Mouse (Mus musculus) liver, embryonic 12.5 days (tissue): Measurements from ENCODE around the gene Reg2. TPM values are rescaled to one million over a fixed set of nuclear protein-coding genes. Genes with fewer than 3 reads are reported as not detected.
"Not testable (repeated sequence)": the region's sequence is repeated elsewhere in the genome, so short reads cannot be mapped to it uniquely, and the experiment has no call there.

ENCODE experiments used
- ATAC-seq: fragments of 200-750 bp; cut with Nextera tagmentation; 2 replicates; pipeline ENCODE4 v1.8.0; 2017; ENCODE audit warnings: moderate number of reproducible peaks, mild to moderate bottlenecking, moderate library complexity
- H3K27ac ChIP-seq: fragments of 300-500 bp; sonication (generic); 2 replicates; pipeline ENCODE4 v1.5.1; 2016; ENCODE audit warnings: mild to moderate bottlenecking
- H3K27me3 ChIP-seq: fragments of 300-500 bp; sonication (generic); replicated peaks from 2 replicates; pipeline ENCODE4 v1.6.1; 2016; ENCODE audit warnings: mild to moderate bottlenecking, moderate library complexity
- H3K36me3 ChIP-seq: fragments of 300-500 bp; sonication (generic); 2 replicates; pipeline ENCODE4 v1.6.1; 2016; ENCODE audit warnings: mild to moderate bottlenecking, moderate library complexity
- H3K4me1 ChIP-seq: fragments of 300-500 bp; sonication (generic); 2 replicates; pipeline ENCODE4 v1.6.1; 2016
- H3K4me2 ChIP-seq: fragments of 300-500 bp; sonication (generic); 2 replicates; pipeline ENCODE4 v1.6.1; 2016; ENCODE audit warnings: mild to moderate bottlenecking, moderate library complexity
- H3K4me3 ChIP-seq: fragments of 300-500 bp; sonication (generic); 2 replicates; pipeline ENCODE4 v1.5.1; 2016; ENCODE audit warnings: mild to moderate bottlenecking, moderate library complexity
- H3K9ac ChIP-seq: fragments of 300-500 bp; sonication (generic); 2 replicates; pipeline ENCODE4 v1.6.1; 2016; ENCODE audit warnings: mild to moderate bottlenecking, moderate library complexity
- H3K9me3 ChIP-seq: fragments of 300-500 bp; sonication (generic); replicated peaks from 2 replicates; pipeline ENCODE4 v1.6.1; 2016; ENCODE audit warnings: mild to moderate bottlenecking, moderate library complexity
- WGBS: fragments of 180-500 bp; shearing (Covaris S2); methylation state at CpG from one replicate; pipeline ENCODE4 v1.1.7; 2016; ENCODE audit not compliant: insufficient replicate concordance; 5-methylcytosine and 5-hydroxymethylcytosine counted together
- polyA plus RNA-seq: library from polyadenylated mRNA; unstranded; fragments of >200 nt; fragmentation: Nextera tagmentation; extraction: Ambion mirVana; gene quantifications from 2 replicates; pipeline ENCODE4 v1.2.1, GENCODE M21; 2016

Gene Reg2
- polyA plus RNA-seq = not detected in 2 replicates

GRCm38 (mm10) chr6:78395323-78395722, at the start of gene Reg2:
Reg2 (plus strand) TSS chr6:78395623.
- ATAC-seq, H3K27me3 ChIP-seq, H3K27ac ChIP-seq, H3K4me2 ChIP-seq, H3K4me3 ChIP-seq, H3K9me3 ChIP-seq, H3K9ac ChIP-seq, H3K4me1 ChIP-seq, H3K36me3 ChIP-seq: not testable (repeated sequence)
- 82% methylated on average over 4 of the region's 17 CpGs for WGBS

GRCm38 (mm10) chr6:78361971-78362563, 33.4 kb upstream of the Reg2 start:
- Histone ChIP-seq H3K36me3 (no peaks in the 10 kb centered on the region), H3K27me3 (no peaks in the 10 kb centered on the region), H3K4me1 (no peaks in the 10 kb centered on the region), H3K9me3 (no peaks in the 10 kb centered on the region), H3K27ac (no peak overlapping the region), H3K9ac (no peak overlapping the region), H3K4me2 (no peak overlapping the region), H3K4me3 (no peak overlapping the region)
- no peak for ATAC-seq
- WGBS = 36% methylated on average over 2 of the region's 2 CpGs

DNA sequence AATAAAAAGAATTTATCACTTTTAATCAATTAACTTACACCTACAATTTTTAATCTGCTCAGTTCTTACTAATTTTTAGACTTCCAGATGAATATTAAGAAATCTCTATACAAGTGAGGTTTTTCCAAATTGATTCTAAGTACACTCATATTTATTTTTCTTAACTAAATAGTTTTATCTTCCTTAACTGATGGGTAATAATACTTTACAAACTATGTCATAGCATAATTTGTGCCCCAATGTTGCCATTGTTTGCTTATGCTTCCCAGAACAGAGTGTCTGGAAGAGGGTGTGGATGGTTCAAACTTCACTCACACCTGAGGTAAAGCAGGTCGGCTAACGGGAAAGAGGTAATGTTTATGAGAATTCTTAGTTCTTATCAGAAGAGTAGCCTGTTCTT, 25.1 kb upstream of the Reg2 start, which contains the start of gene Reg3b:
Gene Reg3b (plus strand): TSS at position 301 of the 400 bp plus-strand sequence.
- Histone ChIP-seq H3K36me3 (no peaks in the 10 kb centered on the region), H3K4me3 (no peak within 1 kb of the TSS), H3K27ac (no peak within 1 kb of the TSS), H3K4me1 (no peaks in the 10 kb centered on the region), H3K4me2 (no peak within 1 kb of the TSS), H3K27me3 (no peaks in the 10 kb centered on the region), H3K9me3 (no peaks in the 10 kb centered on the region), H3K9ac (no peak within 1 kb of the TSS)
- 66% methylated on average over 2 of the region's 2 CpGs for WGBS
- no peak for ATAC-seq

- H3K9ac ChIP-seq = no peak within 1 kb of the TSS
- H3K4me2 ChIP-seq = no peak within 1 kb of the TSS
- no peak within 1 kb of the TSS for H3K4me3 ChIP-seq
- H3K27ac ChIP-seq = no peak within 1 kb of the TSS
- H3K9me3 ChIP-seq = no peaks in the 10 kb centered on the region
- H3K27me3 ChIP-seq = no peaks in the 10 kb centered on the region
- 53% methylated on average over 2 of the region's 2 CpGs for WGBS
- no peak for ATAC-seq
- no peaks in the 10 kb centered on the region for H3K4me1 ChIP-seq
- H3K36me3 ChIP-seq = no peaks in the 10 kb centered on the region
These were observed 16.7 kb upstream of the Reg2 start, which contains the start of gene Reg3d for GRCm38 (mm10) chr6:78378765-78379164. Reg3d (minus strand) TSS chr6:78378865.

DNA sequence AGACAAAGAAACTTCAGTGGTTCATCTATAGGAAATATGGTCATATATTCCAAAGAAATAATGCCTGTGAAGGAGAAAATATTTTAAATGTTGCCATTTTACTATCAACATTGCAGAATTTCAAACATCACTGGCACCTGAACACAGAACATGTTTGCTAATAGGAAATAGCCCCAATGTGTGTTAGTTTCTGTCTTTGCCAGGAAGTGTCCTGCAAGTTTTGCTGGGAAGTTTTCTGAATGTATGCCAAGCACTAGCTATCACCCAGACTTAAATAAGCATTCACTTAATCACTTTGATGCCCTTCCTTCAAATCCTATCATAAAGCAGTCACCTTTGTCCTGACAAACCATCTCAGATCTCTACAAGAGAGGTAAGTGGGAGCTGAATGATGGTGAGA, 15.0 kb upstream of the Reg2 start, which contains the start of gene Reg3a:
Gene Reg3a (plus strand): TSS at position 301 of the 400 bp plus-strand sequence.
- H3K4me1 ChIP-seq = no peaks in the 10 kb centered on the region
- no peak within 1 kb of the TSS for H3K4me2 ChIP-seq
- H3K9ac ChIP-seq = no peak within 1 kb of the TSS
- H3K27me3 ChIP-seq = no peaks in the 10 kb centered on the region
- no peak within 1 kb of the TSS for H3K27ac ChIP-seq
- no peaks in the 10 kb centered on the region for H3K36me3 ChIP-seq
- no peaks in the 10 kb centered on the region for H3K9me3 ChIP-seq
- no peak for ATAC-seq
- H3K4me3 ChIP-seq = no peak within 1 kb of the TSS

- 70% methylated on average over 3 of the region's 3 CpGs for WGBS
These were observed 9.8 kb upstream of the Reg2 start for GRCm38 (mm10) chr6:78385609-78386008.

GRCm38 (mm10) chr6:78422411-78422810, 27.0 kb downstream of the Reg2 start, which contains the start of gene Reg1:
Reg1 (plus strand) TSS chr6:78422711.
- not testable (repeated sequence) for H3K4me2 ChIP-seq, H3K9ac ChIP-seq, H3K4me3 ChIP-seq, H3K27me3 ChIP-seq, H3K4me1 ChIP-seq, ATAC-seq, H3K27ac ChIP-seq, H3K36me3 ChIP-seq, H3K9me3 ChIP-seq

More at GRCm38 (mm10) chr6:78385609-78386008, 9.8 kb upstream of the Reg2 start:
- H3K9me3 ChIP-seq = no peaks in the 10 kb centered on the region
- no peak overlapping the region for H3K4me2 ChIP-seq
- no peak overlapping the region for H3K4me3 ChIP-seq
- H3K4me1 ChIP-seq = no peaks in the 10 kb centered on the region
- no peak overlapping the region for H3K27ac ChIP-seq
- no peaks in the 10 kb centered on the region for H3K36me3 ChIP-seq
- ATAC-seq = no peak
- no peaks in the 10 kb centered on the region for H3K27me3 ChIP-seq
- no peak overlapping the region for H3K9ac ChIP-seq

- H3K4me1 ChIP-seq = no peaks in the 10 kb centered on the region
- no peaks in the 10 kb centered on the region for H3K36me3 ChIP-seq
- H3K4me2 ChIP-seq = no peak overlapping the region
- ATAC-seq = no peak
- no peaks in the 10 kb centered on the region for H3K27me3 ChIP-seq
- no peak overlapping the region for H3K9ac ChIP-seq
- no peaks in the 10 kb centered on the region for H3K9me3 ChIP-seq
- no peak overlapping the region for H3K27ac ChIP-seq
- no peak overlapping the region for H3K4me3 ChIP-seq
- WGBS = 72% methylated on average over 3 of the region's 3 CpGs
These were observed 30.1 kb downstream of the Reg2 start for GRCm38 (mm10) chr6:78425497-78425896.

GRCm38 (mm10) chr6:78447202-78447601, 51.8 kb downstream of the Reg2 start:
- ATAC-seq = no peak
- Histone ChIP-seq H3K4me1 (no peaks in the 10 kb centered on the region), H3K9me3 (no peaks in the 10 kb centered on the region), H3K9ac (no peak overlapping the region), H3K36me3 (no peaks in the 10 kb centered on the region), H3K4me2 (no peak overlapping the region), H3K27me3 (no peaks in the 10 kb centered on the region), H3K4me3 (no peak overlapping the region), H3K27ac (no peak overlapping the region)
- 43% methylated on average over 1 of the region's 1 CpGs for WGBS

DNA sequence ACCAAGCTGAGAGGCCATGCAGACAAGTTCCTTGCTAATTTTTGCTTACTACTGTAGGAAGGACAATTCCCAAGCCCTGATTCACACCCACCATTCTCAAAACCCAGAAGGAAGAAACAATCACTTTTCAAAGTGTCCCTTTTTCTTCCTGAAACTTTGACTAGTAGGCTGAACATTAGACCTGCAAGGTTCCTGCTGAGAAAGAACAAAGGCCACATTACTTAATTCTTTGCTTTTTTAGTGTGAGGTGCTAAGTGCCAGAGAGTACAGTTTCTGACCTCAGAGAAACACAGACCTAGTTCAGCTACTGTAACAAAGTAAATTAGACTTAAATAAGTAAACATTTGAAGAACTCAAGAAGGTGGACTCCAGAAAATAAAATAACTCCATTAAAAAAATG, 53.0 kb downstream of the Reg2 start:
- Histone ChIP-seq H3K4me1 (no peaks in the 10 kb centered on the region), H3K9me3 (no peaks in the 10 kb centered on the region), H3K4me2 (no peak overlapping the region), H3K27ac (no peak overlapping the region), H3K4me3 (no peak overlapping the region), H3K9ac (no peak overlapping the region), H3K36me3 (no peaks in the 10 kb centered on the region), H3K27me3 (no peaks in the 10 kb centered on the region)
- no peak for ATAC-seq

GRCm38 (mm10) chr6:78452804-78453203, 57.4 kb downstream of the Reg2 start:
- no peaks in the 10 kb centered on the region for H3K4me1 ChIP-seq
- H3K36me3 ChIP-seq = no peaks in the 10 kb centered on the region
- ATAC-seq = no peak
- H3K9me3 ChIP-seq = no peaks in the 10 kb centered on the region
- H3K27me3 ChIP-seq = no peaks in the 10 kb centered on the region
- no peak overlapping the region for H3K27ac ChIP-seq
- no peak overlapping the region for H3K4me3 ChIP-seq
- no peak overlapping the region for H3K9ac ChIP-seq
- H3K4me2 ChIP-seq = no peak overlapping the region
- 79% methylated on average over 2 of the region's 2 CpGs for WGBS
